Mouse (Mus musculus) stomach, embryonic 14.5 days (tissue): ENCODE results near the gene Stxbp3. TPM values are rescaled to one million over a fixed set of nuclear protein-coding genes. Genes with fewer than 3 reads are reported as not detected.

ENCODE experiments used
- ATAC-seq: fragments of 200-750 bp; cut with Nextera tagmentation; 2 replicates; pipeline ENCODE4 v1.8.0; 2017; ENCODE audit warnings: low read depth, moderate TSS enrichment; ENCODE audit not compliant: insufficient number of reproducible peaks, insufficient read depth, low FRiP score
- H3K27ac ChIP-seq: fragments of 300-500 bp; sonication (generic); 2 replicates; pipeline ENCODE4 v1.5.1; 2014; ENCODE audit warnings: mild to moderate bottlenecking, low read length, moderate library complexity, mixed read lengths
- H3K27me3 ChIP-seq: fragments of 300-500 bp; sonication (generic); 2 replicates; pipeline ENCODE4 v1.6.1; 2014; ENCODE audit warnings: low read length, control low read depth, mixed read lengths; ENCODE audit not compliant: control insufficient read depth, insufficient read depth
- H3K36me3 ChIP-seq: fragments of 300-500 bp; sonication (generic); 2 replicates; pipeline ENCODE4 v1.6.1; 2014; ENCODE audit warnings: mild to moderate bottlenecking, control low read depth, low read length, moderate library complexity, mixed read lengths; ENCODE audit not compliant: control insufficient read depth, insufficient read depth
- H3K4me1 ChIP-seq: fragments of 300-500 bp; sonication (generic); 2 replicates; pipeline ENCODE4 v1.6.1; 2014; ENCODE audit warnings: low read length, control low read depth, mixed read lengths; ENCODE audit not compliant: control insufficient read depth, insufficient read depth
- H3K4me2 ChIP-seq: fragments of 300-500 bp; sonication (generic); replicated peaks from 2 replicates; pipeline ENCODE4 v1.6.1; 2014; ENCODE audit warnings: low read depth, low read length, control low read depth
- H3K4me3 ChIP-seq: fragments of 300-500 bp; sonication (generic); 2 replicates; pipeline ENCODE4 v1.5.1; 2014; ENCODE audit warnings: low read depth, low read length, control low read depth
- H3K9ac ChIP-seq: fragments of 300-500 bp; sonication (generic); replicated peaks from 2 replicates; pipeline ENCODE4 v1.6.1; 2014; ENCODE audit warnings: low read depth, mild to moderate bottlenecking, control low read depth, low read length, moderate library complexity, mixed read lengths
- H3K9me3 ChIP-seq: fragments of 300-500 bp; sonication (generic); 2 replicates; pipeline ENCODE4 v1.6.1; 2016; ENCODE audit warnings: low read depth, low read length, control low read depth; ENCODE audit not compliant: control insufficient read depth
- WGBS: fragments of 180-500 bp; shearing (Covaris S2); extraction: QIAGEN DNeasy Blood & Tissue Kit; methylation state at CpG from one replicate; pipeline ENCODE4 v1.1.7; 2014; 5-methylcytosine and 5-hydroxymethylcytosine counted together
- polyA plus RNA-seq: library from polyadenylated mRNA; unstranded; fragments of >200 nt; fragmentation: Nextera tagmentation; extraction: Ambion mirVana; gene quantifications from 2 replicates; pipeline ENCODE4 v1.2.1, GENCODE M21; 2014

Stxbp3 gene
- polyA plus RNA-seq, 1 experiment from 2014 or later, result 43.6 TPM

DNA sequence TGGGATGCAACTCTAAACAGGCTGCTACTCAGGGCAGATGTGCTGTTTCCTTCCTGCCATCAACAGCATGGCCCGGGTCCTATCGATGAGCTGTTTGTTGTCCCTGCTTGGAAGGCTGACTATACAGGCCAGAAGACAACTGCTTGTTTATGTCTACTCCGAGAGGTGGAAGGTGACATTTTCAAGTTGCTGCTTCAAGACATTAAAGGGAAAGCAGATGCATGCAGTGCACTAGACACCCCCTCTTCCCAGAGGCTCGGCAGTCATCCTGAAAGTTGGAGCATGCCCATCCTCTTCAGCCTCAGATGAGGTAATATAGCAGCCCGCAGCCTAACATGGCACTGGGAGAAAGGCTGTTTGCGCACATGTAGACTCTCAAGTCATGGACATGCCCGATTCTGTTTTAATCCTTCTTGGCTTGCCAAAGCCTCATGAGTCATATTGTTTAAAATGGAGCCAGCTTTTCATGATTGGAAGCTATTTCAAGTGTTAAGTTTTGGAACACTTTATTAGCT lies 77.7 kb downstream of the Stxbp3 start:
- no peak overlapping the region for H3K4me2 ChIP-seq
- H3K9ac ChIP-seq, result no peak overlapping the region
- 64% methylated on average over 7 of the region's 7 CpGs for WGBS
- H3K27me3 ChIP-seq, result no peaks in the 10 kb centered on the region
- no peak overlapping the region for H3K4me3 ChIP-seq
- no peaks in the 10 kb centered on the region for H3K36me3 ChIP-seq
- H3K27ac ChIP-seq, result no peak overlapping the region
- 0 out of 2 replicates have a peak, but pooled peaks cover 7% of the 10 kb centered on the region for H3K4me1 ChIP-seq
- no peaks in the 10 kb centered on the region for H3K9me3 ChIP-seq
- ATAC-seq, result no peak

- H3K9ac ChIP-seq, result no peak overlapping the region
- no peak overlapping the region for H3K4me3 ChIP-seq
- peak overlapping the region; percentile 53 for H3K27ac ChIP-seq
- H3K4me2 ChIP-seq, result no peak overlapping the region
- peak; percentile 51; the same call in 1 of the 2 replicates for ATAC-seq
- H3K36me3 ChIP-seq, result no peaks in the 10 kb centered on the region
- H3K9me3 ChIP-seq, result no peaks in the 10 kb centered on the region
- no peaks in the 10 kb centered on the region for H3K27me3 ChIP-seq
- 44% methylated on average over 11 of the region's 11 CpGs for WGBS
- 0 out of 2 replicates have a peak, but pooled peaks cover 7% of the 10 kb centered on the region for H3K4me1 ChIP-seq
These were observed 80.5 kb downstream of the Stxbp3 start for GRCm38 (mm10) chr3:108759566-108760420.

GRCm38 (mm10) chr3:108757570-108757969 lies 82.8 kb downstream of the Stxbp3 start:
- no peaks in the 10 kb centered on the region for H3K27me3 ChIP-seq
- no peak overlapping the region for H3K27ac ChIP-seq
- no peak overlapping the region for H3K9ac ChIP-seq
- WGBS, result 76% methylated on average over 9 of the region's 9 CpGs
- 0 out of 2 replicates have a peak, but pooled peaks cover 7% of the 10 kb centered on the region for H3K4me1 ChIP-seq
- no peaks in the 10 kb centered on the region for H3K9me3 ChIP-seq
- H3K36me3 ChIP-seq, result no peaks in the 10 kb centered on the region
- no peak for ATAC-seq
- H3K4me2 ChIP-seq, result no peak overlapping the region
- H3K4me3 ChIP-seq, result no peak overlapping the region

- H3K4me1 ChIP-seq, result 0 out of 2 replicates have a peak, but pooled peaks cover 7% of the 10 kb centered on the region
- no peak for ATAC-seq
- WGBS, result 80% methylated on average over 1 of the region's 1 CpGs
- no peak overlapping the region for H3K9ac ChIP-seq
- no peaks in the 10 kb centered on the region for H3K9me3 ChIP-seq
- no peak overlapping the region for H3K4me2 ChIP-seq
- no peaks in the 10 kb centered on the region for H3K27me3 ChIP-seq
- H3K27ac ChIP-seq, result no peak overlapping the region
- no peak overlapping the region for H3K4me3 ChIP-seq
- no peaks in the 10 kb centered on the region for H3K36me3 ChIP-seq
These were observed 84.2 kb downstream of the Stxbp3 start for GRCm38 (mm10) chr3:108756131-108756530.

DNA sequence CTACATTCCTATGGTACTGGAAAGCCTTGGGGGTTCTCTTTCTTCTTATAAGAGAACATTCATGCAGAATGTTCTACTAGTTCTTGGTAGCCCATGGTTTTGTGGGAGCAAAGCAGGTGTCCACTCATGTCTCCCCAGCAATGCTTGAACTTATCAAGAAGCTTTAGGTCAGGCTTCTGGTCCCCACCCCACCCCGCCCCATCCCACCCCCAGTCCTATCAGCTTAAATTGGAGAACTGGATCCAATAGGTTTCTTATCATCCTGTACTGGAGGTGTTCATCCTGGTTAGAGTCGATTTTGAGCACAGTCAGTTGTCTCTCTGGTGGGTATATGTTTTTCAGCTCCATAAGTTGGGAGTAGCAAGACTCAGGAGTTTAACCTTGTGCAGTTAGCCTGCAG lies 84.8 kb downstream of the Stxbp3 start:
- H3K4me2 ChIP-seq, result no peak overlapping the region
- H3K27me3 ChIP-seq, result no peaks in the 10 kb centered on the region
- no peak overlapping the region for H3K9ac ChIP-seq
- no peaks in the 10 kb centered on the region for H3K36me3 ChIP-seq
- no peaks in the 10 kb centered on the region for H3K9me3 ChIP-seq
- ATAC-seq, result no peak
- no peak overlapping the region for H3K27ac ChIP-seq
- WGBS, result 86% methylated on average over 2 of the region's 2 CpGs
- 0 out of 2 replicates have a peak, but pooled peaks cover 7% of the 10 kb centered on the region for H3K4me1 ChIP-seq
- no peak overlapping the region for H3K4me3 ChIP-seq

DNA sequence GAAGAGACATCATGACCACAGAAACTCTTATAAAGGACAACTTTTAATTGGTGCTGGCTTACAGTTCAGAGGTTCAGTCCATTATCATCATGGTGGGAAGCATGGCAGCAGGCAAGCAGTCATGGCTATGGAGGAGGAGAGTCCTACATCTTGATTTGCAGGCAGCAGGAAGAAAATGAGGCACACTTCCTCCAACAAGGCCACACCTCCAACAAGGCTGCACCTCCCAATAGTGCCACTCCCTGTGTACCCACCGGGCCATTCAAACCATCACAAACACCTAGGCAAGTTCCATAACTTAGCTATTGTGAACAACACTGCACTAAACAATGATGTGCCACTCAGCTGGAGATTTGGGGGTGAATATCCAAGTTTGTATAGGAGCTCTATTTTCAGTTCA lies 85.8 kb downstream of the Stxbp3 start:
- WGBS, result 87% methylated on average over 1 of the region's 1 CpGs
- Histone ChIP-seq H3K36me3 (no peaks in the 10 kb centered on the region), H3K27me3 (no peaks in the 10 kb centered on the region), H3K4me2 (no peak overlapping the region), H3K9me3 (no peaks in the 10 kb centered on the region), H3K27ac (no peak overlapping the region), H3K9ac (no peak overlapping the region), H3K4me3 (no peak overlapping the region), H3K4me1 (no peaks in the 10 kb centered on the region)
- no peak for ATAC-seq

DNA sequence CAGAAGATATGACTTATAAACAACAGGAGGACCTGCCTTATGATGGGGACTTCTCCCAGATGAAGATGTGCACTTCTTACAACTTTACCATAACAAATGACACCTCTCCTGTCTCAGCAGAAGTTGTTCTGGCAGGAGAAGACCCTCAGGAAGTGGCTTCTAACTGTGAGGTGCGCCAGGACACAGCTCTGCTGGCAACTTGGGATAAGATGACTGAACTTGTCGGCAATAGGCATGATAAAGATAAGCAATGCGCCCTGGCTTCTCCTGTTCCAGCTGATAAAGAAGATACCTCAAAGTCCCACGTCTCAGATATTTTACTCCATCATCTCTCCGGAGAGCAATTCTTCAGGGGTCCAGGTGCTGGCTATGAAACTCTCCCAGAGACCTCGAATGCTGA lies 88.6 kb downstream of the Stxbp3 start:
- no peak overlapping the region for H3K4me2 ChIP-seq
- no peak for ATAC-seq
- H3K4me3 ChIP-seq, result no peak overlapping the region
- no peaks in the 10 kb centered on the region for H3K9me3 ChIP-seq
- no peak overlapping the region for H3K27ac ChIP-seq
- H3K27me3 ChIP-seq, result no peaks in the 10 kb centered on the region
- no peaks in the 10 kb centered on the region for H3K4me1 ChIP-seq
- no peak overlapping the region for H3K9ac ChIP-seq
- whole genome bisulfite sequencing, result 69% methylated on average over 6 of the region's 6 CpGs
- H3K36me3 ChIP-seq, result no peaks in the 10 kb centered on the region

GRCm38 (mm10) chr3:108751061-108751460 lies 89.3 kb downstream of the Stxbp3 start:
- Histone ChIP-seq H3K4me1 (no peaks in the 10 kb centered on the region), H3K4me3 (no peak overlapping the region), H3K36me3 (no peaks in the 10 kb centered on the region), H3K4me2 (no peak overlapping the region), H3K9me3 (no peaks in the 10 kb centered on the region), H3K27ac (no peak overlapping the region), H3K9ac (no peak overlapping the region), H3K27me3 (no peaks in the 10 kb centered on the region)
- ATAC-seq, result no peak
- WGBS, result 48% methylated on average over 6 of the region's 6 CpGs
